Mouse (Mus musculus) heart, postnatal 0 days (tissue): ENCODE measurements around the gene Lamb3.
A peak's percentile ranks its signal among the peaks of the same experiment; 100 is the strongest.

Experiments used
- CTCF ChIP-seq: IDR thresholded peaks from 2 replicates; pipeline ENCODE4 v1.5.1; 2016; ENCODE audit warnings: antibody characterized with exemption, control low read depth, low read depth
- EP300 ChIP-seq: IDR thresholded peaks from 2 replicates; pipeline ENCODE4 v1.6.1; 2016; ENCODE audit warnings: antibody characterized with exemption, low read depth

DNA sequence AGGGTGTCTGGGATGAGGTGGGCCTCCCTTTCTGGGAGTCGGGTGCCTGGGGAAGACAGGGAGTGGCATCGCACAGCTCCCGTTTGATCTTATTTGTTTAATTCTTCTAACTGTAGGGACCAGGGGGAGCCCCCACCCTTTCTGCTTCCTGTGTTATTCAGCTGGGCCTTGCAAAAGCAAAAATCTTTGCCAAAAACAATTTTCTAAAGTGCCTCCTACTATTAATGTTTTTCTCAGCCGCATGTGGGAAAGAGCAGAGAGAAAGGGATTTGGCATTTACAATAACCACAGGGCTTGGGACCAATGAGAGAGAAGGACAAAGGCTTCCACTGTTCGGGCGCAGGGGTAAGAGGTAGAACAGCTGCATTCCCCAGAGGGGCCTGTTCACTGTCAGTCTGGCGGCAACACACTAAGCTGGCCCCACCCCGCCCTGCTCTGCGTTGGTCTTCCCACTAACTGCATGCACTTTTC lies 18.3 kb upstream of the Lamb3 start:
- TF ChIP-seq CTCF = no peak
- TF ChIP-seq EP300 = 0 out of 2 replicates have a peak, but pooled peaks have one; percentile 44
